Mouse (Mus musculus) brain, embryonic 14.5 days (tissue): ENCODE results near the gene Tbkbp1. TPM values are rescaled to one million over a fixed set of nuclear protein-coding genes. Genes with fewer than 3 reads are reported as not detected.

ENCODE experiments used
- DNase-seq: peaks from one replicate; pipeline ENCODE4 v3.0.0-alpha.2; 2011; ENCODE audit warnings: low read depth
- CTCF ChIP-seq: fragments of 200-500 bp; IDR thresholded peaks from 2 replicates; pipeline ENCODE4 v1.5.1; 2012; ENCODE audit warnings: inconsistent platforms, mild to moderate bottlenecking, moderate library complexity, borderline replicate concordance; ENCODE audit not compliant: insufficient read depth, insufficient read length; ENCODE audit errors: extremely low read depth
- POLR2A ChIP-seq: fragments of 200-500 bp; IDR thresholded peaks from 2 replicates; pipeline ENCODE4 v1.6.1; 2012; ENCODE audit warnings: mild to moderate bottlenecking, inconsistent platforms, borderline replicate concordance; ENCODE audit not compliant: poor library complexity, insufficient read depth, insufficient read length, severe bottlenecking; ENCODE audit errors: extremely low read depth
- polyA plus RNA-seq: library from polyadenylated mRNA; depleted of rRNA; stranded (reverse); fragments of >200 nt; gene quantifications from 2 replicates; pipeline ENCODE4 v1.2.3, GENCODE M21; 2012

Gene Tbkbp1
- polyA plus RNA-seq, 1 experiment = 65.1 TPM

GRCm38 (mm10) chr11:97138554-97139226 lies 12.6 kb downstream of the Tbkbp1 start:
- no peak for TF ChIP-seq CTCF
- 0 out of 2 replicates have a peak, but pooled peaks have one; percentile 16 for TF ChIP-seq POLR2A
- DNase-seq = peak; percentile 71

- no peak for DNase-seq
- TF ChIP-seq CTCF (no peak), POLR2A (no peak)
Measured at GRCm38 (mm10) chr11:97133270-97133669, 18.0 kb downstream of the Tbkbp1 start.

- no peak for TF ChIP-seq CTCF
- TF ChIP-seq POLR2A = no peak
- DNase-seq = no peak
Measured at GRCm38 (mm10) chr11:97132185-97132584, 19.1 kb downstream of the Tbkbp1 start.

- no peak for DNase-seq
Measured at GRCm38 (mm10) chr11:97131683-97132082, 19.6 kb downstream of the Tbkbp1 start.

GRCm38 (mm10) chr11:97130318-97130717 lies 21.0 kb downstream of the Tbkbp1 start:
- no peak for DNase-seq
- no peak for TF ChIP-seq CTCF
- TF ChIP-seq POLR2A = no peak

More at GRCm38 (mm10) chr11:97131683-97132082, 19.6 kb downstream of the Tbkbp1 start:
- no peak for TF ChIP-seq CTCF
- no peak for TF ChIP-seq POLR2A

GRCm38 (mm10) chr11:97128956-97129355 lies 22.3 kb downstream of the Tbkbp1 start:
- TF ChIP-seq POLR2A (no peak), CTCF (no peak)

GRCm38 (mm10) chr11:97127470-97128223 lies 23.6 kb downstream of the Tbkbp1 start:
- no peak for DNase-seq
- TF ChIP-seq POLR2A (no peak), CTCF (no peak)

More at GRCm38 (mm10) chr11:97128956-97129355, 22.3 kb downstream of the Tbkbp1 start:
- DNase-seq = no peak

- peak; percentile 60 for DNase-seq
- TF ChIP-seq POLR2A (no peak), CTCF (no peak)
Measured at GRCm38 (mm10) chr11:97126645-97127468, 24.4 kb downstream of the Tbkbp1 start.

GRCm38 (mm10) chr11:97124266-97125036 lies 26.8 kb downstream of the Tbkbp1 start:
- no peak for DNase-seq
- TF ChIP-seq CTCF = no peak
- no peak for TF ChIP-seq POLR2A

- DNase-seq = no peak
- peak; percentile 47; the same call in 1 of the 2 replicates for TF ChIP-seq CTCF
- TF ChIP-seq POLR2A = no peak
Measured at GRCm38 (mm10) chr11:97123282-97123890, 27.9 kb downstream of the Tbkbp1 start.
